Mouse (Mus musculus): ENCODE results near the gene Gm28305. TPM values are rescaled to one million over a fixed set of nuclear protein-coding genes. Genes with fewer than 3 reads are reported as not detected.

The Gm28305 gene
- polyA plus RNA-seq, 1 experiment from 2014 or later = not detected

DNA sequence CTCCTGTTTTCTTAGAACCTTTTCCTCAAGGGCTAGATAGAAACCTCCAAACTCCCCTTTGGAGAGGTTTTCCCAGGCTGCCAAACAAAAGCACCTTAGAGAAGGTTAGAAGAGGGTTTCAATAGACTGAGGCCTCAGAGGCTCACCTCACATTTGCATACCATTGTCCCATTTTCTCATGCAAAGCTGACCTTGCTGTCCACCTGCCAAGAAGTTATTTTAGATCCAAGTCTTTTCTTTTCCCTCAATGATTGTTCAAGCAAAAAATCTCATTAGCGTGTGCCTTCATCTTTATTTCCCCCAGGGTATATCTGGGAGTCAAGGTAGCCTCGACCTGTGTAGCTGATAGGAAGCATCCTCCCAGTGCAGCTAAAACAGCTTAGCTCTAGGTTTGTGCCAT lies 62.4 kb downstream of the Gm28305 start:
- H3K4me2 ChIP-seq (ENCODE audit: low read length) = no peak overlapping the region
- H3K4me3 ChIP-seq (replicated peaks; ENCODE audit: low read depth, low read length) = no peak overlapping the region
- DNase-seq (no peak), ATAC-seq (ENCODE audit: low FRiP score, low TSS enrichment) (no peak)
- H3K9ac ChIP-seq (replicated peaks; ENCODE audit: low read length) = no peak overlapping the region
- H3K9me3 ChIP-seq (ENCODE audit: control insufficient read depth, low read length) = no peaks in the 10 kb centered on the region
- no peaks in the 10 kb centered on the region for H3K4me1 ChIP-seq (ENCODE audit: control insufficient read depth, insufficient read depth, low read length)
- 38% methylated on average over 2 of the region's 2 CpGs for WGBS
- no peaks in the 10 kb centered on the region for H3K27me3 ChIP-seq (ENCODE audit: control insufficient read depth, insufficient read depth, low read length)
- no peaks in the 10 kb centered on the region for H3K36me3 ChIP-seq (ENCODE audit: control insufficient read depth, insufficient read depth, low read length)
- H3K27ac ChIP-seq (replicated peaks; ENCODE audit: low read depth, low read length) = no peak overlapping the region

DNA sequence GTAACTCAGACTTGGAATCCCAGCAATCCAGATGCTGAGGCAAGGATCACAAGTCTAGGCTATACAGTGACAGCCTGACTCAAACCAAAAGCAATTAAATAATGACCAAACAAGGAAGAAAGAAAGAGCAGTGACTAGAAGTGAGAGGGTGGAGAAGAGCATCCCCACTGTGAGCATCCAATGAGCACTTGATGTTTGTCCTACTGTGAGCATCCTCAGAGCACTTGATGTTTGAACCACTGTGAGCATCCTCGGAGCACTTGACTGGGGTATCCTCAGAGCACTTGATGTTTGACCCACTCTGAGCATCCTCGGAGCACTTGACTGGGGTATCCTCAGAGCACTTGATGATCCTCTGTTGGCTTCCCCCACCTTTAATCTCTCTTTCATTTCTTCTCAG lies 64.5 kb downstream of the Gm28305 start:
- H3K9ac ChIP-seq (replicated peaks; ENCODE audit: low read length) = no peak overlapping the region
- ATAC-seq (ENCODE audit: low FRiP score, low TSS enrichment) (no peak), DNase-seq (no peak)
- no peaks in the 10 kb centered on the region for H3K9me3 ChIP-seq (ENCODE audit: control insufficient read depth, low read length)
- WGBS = 84% methylated on average over 2 of the region's 2 CpGs
- H3K27me3 ChIP-seq (ENCODE audit: control insufficient read depth, insufficient read depth, low read length) = no peaks in the 10 kb centered on the region
- no peak overlapping the region for H3K4me2 ChIP-seq (ENCODE audit: low read length)
- no peaks in the 10 kb centered on the region for H3K36me3 ChIP-seq (ENCODE audit: control insufficient read depth, insufficient read depth, low read length)
- no peak overlapping the region for H3K4me3 ChIP-seq (replicated peaks; ENCODE audit: low read depth, low read length)
- no peaks in the 10 kb centered on the region for H3K4me1 ChIP-seq (ENCODE audit: control insufficient read depth, insufficient read depth, low read length)
- H3K27ac ChIP-seq (replicated peaks; ENCODE audit: low read depth, low read length) = no peak overlapping the region

DNA sequence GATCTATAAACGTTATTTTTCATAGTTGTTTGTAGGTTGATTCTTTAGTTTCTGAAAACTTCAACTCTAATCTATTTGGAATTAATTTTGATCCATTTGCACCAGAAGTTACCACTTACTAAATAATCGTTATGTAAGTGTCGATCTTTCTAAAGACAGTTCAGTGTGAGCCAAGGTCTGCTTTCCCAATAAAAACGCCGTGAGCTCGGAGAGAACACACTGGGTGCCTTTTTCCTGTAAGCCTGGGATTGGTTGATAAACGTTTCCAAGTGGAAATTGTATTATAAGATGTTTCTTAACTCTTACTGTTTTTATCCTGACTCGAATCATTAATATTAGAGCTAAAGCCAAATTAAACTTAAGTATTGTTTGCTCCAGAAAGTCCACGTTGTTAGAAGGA lies 66.5 kb downstream of the Gm28305 start:
- H3K4me2 ChIP-seq (ENCODE audit: low read length) = no peak overlapping the region
- no peak overlapping the region for H3K4me3 ChIP-seq (replicated peaks; ENCODE audit: low read depth, low read length)
- no peaks in the 10 kb centered on the region for H3K9me3 ChIP-seq (ENCODE audit: control insufficient read depth, low read length)
- no peak overlapping the region for H3K27ac ChIP-seq (replicated peaks; ENCODE audit: low read depth, low read length)
- no peaks in the 10 kb centered on the region for H3K27me3 ChIP-seq (ENCODE audit: control insufficient read depth, insufficient read depth, low read length)
- no peak overlapping the region for H3K9ac ChIP-seq (replicated peaks; ENCODE audit: low read length)
- WGBS = 87% methylated on average over 9 of the region's 9 CpGs
- ATAC-seq (ENCODE audit: low FRiP score, low TSS enrichment) (no peak), DNase-seq (no peak)
- no peaks in the 10 kb centered on the region for H3K4me1 ChIP-seq (ENCODE audit: control insufficient read depth, insufficient read depth, low read length)
- no peaks in the 10 kb centered on the region for H3K36me3 ChIP-seq (ENCODE audit: control insufficient read depth, insufficient read depth, low read length)

DNA sequence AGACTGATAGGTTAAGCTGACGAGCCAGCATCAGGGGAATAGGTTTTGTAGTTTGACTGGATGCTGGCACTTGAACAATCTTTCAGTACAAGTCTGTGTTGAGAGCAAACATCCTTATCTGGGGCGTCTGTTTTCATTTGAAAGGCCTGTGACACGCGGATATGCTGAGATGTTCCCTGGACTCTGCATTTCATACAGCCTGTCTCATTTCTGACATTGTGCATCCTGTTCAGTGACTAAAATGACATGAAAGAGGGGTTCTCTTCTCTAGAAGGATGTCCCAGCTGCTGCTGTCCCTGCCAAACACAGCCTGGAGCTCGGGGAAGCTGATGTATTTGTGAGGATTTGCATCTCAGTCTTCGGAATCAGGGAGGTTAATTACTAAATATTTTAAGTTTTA lies 67.0 kb downstream of the Gm28305 start:
- no peak overlapping the region for H3K4me2 ChIP-seq (ENCODE audit: low read length)
- WGBS = 79% methylated on average over 6 of the region's 6 CpGs

DNA sequence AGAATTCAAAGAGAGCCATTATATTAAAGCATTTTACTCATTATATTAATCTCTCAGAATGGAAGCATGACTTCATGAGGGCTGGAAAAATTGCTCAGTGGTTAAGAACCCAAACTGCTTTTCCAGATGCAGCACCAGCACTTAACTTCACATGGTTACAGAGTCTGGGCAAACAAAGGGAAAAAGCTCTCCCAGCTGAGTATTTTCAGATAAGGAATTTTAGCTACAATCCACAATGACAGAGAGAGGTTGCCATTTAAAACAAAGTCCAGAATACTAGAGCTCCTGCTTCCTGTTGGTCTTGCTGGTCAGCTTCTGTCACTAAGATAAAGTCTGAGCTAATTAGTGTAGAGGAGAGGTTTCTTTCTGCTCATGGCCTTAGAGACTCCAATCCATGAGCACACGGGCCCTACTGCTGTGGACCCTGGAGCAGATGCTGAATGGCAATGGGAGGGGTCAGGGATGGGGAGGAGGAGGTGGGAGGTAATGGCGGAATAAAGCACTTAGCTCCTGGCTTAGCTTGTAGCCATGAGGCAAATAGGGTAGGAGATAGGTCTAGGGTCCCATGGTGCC lies 68.2 kb downstream of the Gm28305 start:
- H3K4me3 ChIP-seq (replicated peaks; ENCODE audit: low read depth, low read length) = no peak overlapping the region
- no peaks in the 10 kb centered on the region for H3K36me3 ChIP-seq (ENCODE audit: control insufficient read depth, insufficient read depth, low read length)
- H3K27me3 ChIP-seq (ENCODE audit: control insufficient read depth, insufficient read depth, low read length) = no peaks in the 10 kb centered on the region
- no peak overlapping the region for H3K27ac ChIP-seq (replicated peaks; ENCODE audit: low read depth, low read length)
- DNase-seq = no peak
- H3K9me3 ChIP-seq (ENCODE audit: control insufficient read depth, low read length) = no peaks in the 10 kb centered on the region
- WGBS = 74% methylated on average over 2 of the region's 2 CpGs
- H3K4me2 ChIP-seq (ENCODE audit: low read length) = no peak overlapping the region
- no peaks in the 10 kb centered on the region for H3K4me1 ChIP-seq (ENCODE audit: control insufficient read depth, insufficient read depth, low read length)
- no peak for ATAC-seq (ENCODE audit: low FRiP score, low TSS enrichment)
- no peak overlapping the region for H3K9ac ChIP-seq (replicated peaks; ENCODE audit: low read length)

More for the DNA sequence above, 67.0 kb downstream of the Gm28305 start:
- ATAC-seq (ENCODE audit: low FRiP score, low TSS enrichment) (no peak), DNase-seq (no peak)
- Histone ChIP-seq H3K4me1 (ENCODE audit: control insufficient read depth, insufficient read depth, low read length) (no peaks in the 10 kb centered on the region), H3K9ac (replicated peaks; ENCODE audit: low read length) (no peak overlapping the region), H3K27ac (replicated peaks; ENCODE audit: low read depth, low read length) (no peak overlapping the region), H3K27me3 (ENCODE audit: control insufficient read depth, insufficient read depth, low read length) (no peaks in the 10 kb centered on the region), H3K9me3 (ENCODE audit: control insufficient read depth, low read length) (no peaks in the 10 kb centered on the region), H3K36me3 (ENCODE audit: control insufficient read depth, insufficient read depth, low read length) (no peaks in the 10 kb centered on the region), H3K4me3 (replicated peaks; ENCODE audit: low read depth, low read length) (no peak overlapping the region)

DNA sequence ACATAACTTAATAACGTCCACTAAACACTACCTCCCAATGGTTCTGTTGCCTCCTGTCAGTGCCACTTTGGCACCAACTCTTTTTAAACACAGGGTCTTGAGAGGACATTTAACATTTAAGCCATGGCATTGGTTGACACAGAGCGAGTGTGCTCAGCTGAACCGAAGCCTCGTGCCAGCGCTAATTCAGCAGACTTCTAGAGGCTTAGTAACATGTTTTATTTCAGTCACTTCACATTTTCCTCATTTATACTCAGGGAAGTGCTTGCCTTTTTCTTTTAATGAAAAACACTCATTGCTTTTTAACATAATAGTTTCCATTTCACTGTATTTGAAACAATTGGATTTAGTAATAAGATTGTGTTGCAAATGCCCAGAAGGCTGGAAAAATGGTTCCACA lies 68.7 kb downstream of the Gm28305 start:
- Histone ChIP-seq H3K36me3 (ENCODE audit: control insufficient read depth, insufficient read depth, low read length) (no peaks in the 10 kb centered on the region), H3K27me3 (ENCODE audit: control insufficient read depth, insufficient read depth, low read length) (no peaks in the 10 kb centered on the region), H3K4me3 (replicated peaks; ENCODE audit: low read depth, low read length) (no peak overlapping the region), H3K9ac (replicated peaks; ENCODE audit: low read length) (no peak overlapping the region), H3K9me3 (ENCODE audit: control insufficient read depth, low read length) (no peaks in the 10 kb centered on the region), H3K4me1 (ENCODE audit: control insufficient read depth, insufficient read depth, low read length) (no peaks in the 10 kb centered on the region), H3K4me2 (ENCODE audit: low read length) (no peak overlapping the region), H3K27ac (replicated peaks; ENCODE audit: low read depth, low read length) (no peak overlapping the region)
- no peak for ATAC-seq (ENCODE audit: low FRiP score, low TSS enrichment)
- DNase-seq = no peak
- 91% methylated on average over 5 of the region's 5 CpGs for WGBS

DNA sequence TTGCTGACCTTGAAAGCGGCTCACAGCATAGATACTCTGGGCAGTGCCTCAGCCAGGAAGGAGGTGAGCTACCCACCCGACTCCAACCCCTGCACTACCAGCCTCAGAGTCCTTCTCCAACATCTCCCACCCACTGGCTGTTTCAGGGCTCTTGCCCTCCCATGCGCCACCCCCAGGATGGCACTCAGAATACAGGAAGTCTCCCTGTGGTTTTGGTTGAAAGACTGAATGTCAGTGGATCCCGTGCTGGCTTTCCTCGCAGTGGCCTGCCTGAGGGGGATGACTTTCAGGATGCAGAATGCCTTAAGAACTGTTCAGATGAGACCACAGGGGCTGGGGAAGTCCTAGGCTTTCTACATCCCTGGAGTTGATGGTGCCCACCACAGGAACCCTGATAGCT lies 82.6 kb downstream of the Gm28305 start:
- no peaks in the 10 kb centered on the region for H3K27me3 ChIP-seq (ENCODE audit: control insufficient read depth, insufficient read depth, low read length)
- H3K4me3 ChIP-seq (replicated peaks; ENCODE audit: low read depth, low read length) = no peak overlapping the region
- no peaks in the 10 kb centered on the region for H3K9me3 ChIP-seq (ENCODE audit: control insufficient read depth, low read length)
- H3K4me1 ChIP-seq (ENCODE audit: control insufficient read depth, insufficient read depth, low read length) = 0 out of 2 replicates have a peak, but pooled peaks cover 8% of the 10 kb centered on the region
- H3K27ac ChIP-seq (replicated peaks; ENCODE audit: low read depth, low read length) = no peak overlapping the region
- no peak for DNase-seq
- no peak for ATAC-seq (ENCODE audit: low FRiP score, low TSS enrichment)
- H3K36me3 ChIP-seq (ENCODE audit: control insufficient read depth, insufficient read depth, low read length) = no peaks in the 10 kb centered on the region
- 75% methylated on average over 5 of the region's 5 CpGs for WGBS
- no peak overlapping the region for H3K9ac ChIP-seq (replicated peaks; ENCODE audit: low read length)
- no peak overlapping the region for H3K4me2 ChIP-seq (ENCODE audit: low read length)

DNA sequence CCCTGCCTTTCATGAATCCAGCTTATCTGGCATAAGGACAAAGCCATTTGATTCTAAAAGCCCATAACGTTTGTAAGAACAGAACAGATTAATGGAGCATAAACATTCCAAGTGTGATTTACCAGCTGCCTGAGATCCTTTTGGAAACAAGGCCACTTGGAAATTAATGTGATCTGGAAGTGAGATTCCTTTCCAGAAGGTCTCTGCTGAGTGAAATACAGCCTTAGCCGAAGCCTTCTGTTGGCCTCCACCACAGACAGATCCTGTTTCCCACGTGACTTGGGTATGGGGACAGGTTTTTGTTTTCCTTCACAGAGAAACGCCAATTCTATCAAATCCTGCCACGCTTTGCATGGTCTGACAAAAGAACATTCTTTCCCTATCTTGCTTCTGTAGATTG lies 83.2 kb downstream of the Gm28305 start:
- H3K4me2 ChIP-seq (ENCODE audit: low read length) = no peak overlapping the region
- H3K9me3 ChIP-seq (ENCODE audit: control insufficient read depth, low read length) = no peaks in the 10 kb centered on the region
- DNase-seq (no peak), ATAC-seq (ENCODE audit: low FRiP score, low TSS enrichment) (no peak)
- WGBS = 36% methylated on average over 5 of the region's 5 CpGs
- no peak overlapping the region for H3K27ac ChIP-seq (replicated peaks; ENCODE audit: low read depth, low read length)
- no peak overlapping the region for H3K9ac ChIP-seq (replicated peaks; ENCODE audit: low read length)
- no peak overlapping the region for H3K4me3 ChIP-seq (replicated peaks; ENCODE audit: low read depth, low read length)
- H3K4me1 ChIP-seq (ENCODE audit: control insufficient read depth, insufficient read depth, low read length) = 0 out of 2 replicates have a peak, but pooled peaks cover 8% of the 10 kb centered on the region
- no peaks in the 10 kb centered on the region for H3K27me3 ChIP-seq (ENCODE audit: control insufficient read depth, insufficient read depth, low read length)
- no peaks in the 10 kb centered on the region for H3K36me3 ChIP-seq (ENCODE audit: control insufficient read depth, insufficient read depth, low read length)

Data from midbrain, embryonic 14.5 days (tissue).